Comparison of ENCODE assay signal across 1 mouse cellular context in the genomic region with DNA sequence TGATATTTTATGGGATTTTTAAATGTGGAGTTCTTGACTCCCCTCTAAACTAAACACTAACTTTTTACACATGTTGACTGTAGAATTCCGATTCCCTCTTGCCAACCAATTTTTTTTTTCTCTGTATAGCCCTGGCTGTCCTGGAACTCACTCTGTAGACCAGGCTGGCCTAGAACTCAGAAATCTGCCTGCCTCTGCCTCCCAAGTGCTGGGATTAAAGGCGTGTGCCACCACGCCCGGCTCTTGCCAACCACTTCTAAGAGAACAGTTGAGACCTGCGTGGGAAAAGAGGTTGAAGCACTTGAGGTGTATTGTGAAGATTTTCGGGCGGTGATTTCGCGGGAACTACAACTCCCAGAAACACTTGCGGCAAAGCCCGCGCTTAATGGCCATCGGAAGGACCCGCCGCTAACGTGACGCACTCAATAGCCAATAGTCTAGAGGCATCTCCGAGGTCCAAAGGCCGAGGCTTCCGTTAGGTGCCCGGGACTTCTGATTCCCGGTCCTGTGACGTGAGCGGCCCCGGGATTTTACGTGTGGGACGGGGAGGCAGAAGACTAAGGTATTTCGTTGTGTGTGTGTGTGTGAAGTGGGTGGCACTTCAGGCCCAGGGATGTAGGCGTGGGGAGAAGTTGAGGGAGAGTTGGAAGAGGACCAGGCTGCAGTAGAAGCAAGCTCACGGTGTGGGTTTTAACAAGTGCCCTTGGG.
TF ChIP-seq lines count a peak whose summit lies in the region.

A gene (plus strand): TSS at position 414 of the 708 bp plus-strand sequence.

TF ChIP-seq in myocyte, 11 proteins besides CTCF, POLR2A, EP300 and RAD21 (continued from another document):
- no peak for TF ChIP-seq CEBPB (IDR thresholded peaks at IDR 0.05; ENCODE audit: insufficient read depth, poor library complexity, severe bottlenecking)
